Mouse (Mus musculus) MEL-GATA-1-ER (cell line): Measurements from ENCODE around the gene Mast4.

Experiments
- DNase-seq: peaks from one replicate; pipeline ENCODE4 v3.0.0-alpha.2; 2012; ENCODE audit warnings: low read depth; ENCODE audit errors: extremely low read depth

Gene Mast4

DNA sequence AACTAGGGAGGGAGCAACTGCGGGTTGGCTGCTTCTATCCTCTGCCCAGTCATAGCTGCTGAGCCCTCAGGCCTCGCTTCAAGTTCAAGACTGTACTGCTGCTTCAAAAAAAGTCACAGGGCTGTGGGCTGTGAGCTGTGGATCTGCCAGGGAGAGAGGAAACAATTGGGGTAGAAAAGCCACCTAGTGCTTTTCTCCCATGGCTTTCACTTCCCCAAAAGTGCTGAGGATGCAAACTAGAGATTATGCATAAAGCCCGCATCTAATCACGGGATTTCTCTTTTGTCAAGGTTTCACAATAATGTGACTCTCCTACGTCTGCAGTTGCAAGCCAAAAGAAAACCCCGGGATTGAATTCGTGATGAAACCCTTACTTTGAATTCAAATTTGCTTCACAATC lies 268.9 kb downstream of the Mast4 start:
- DNase-seq, result no peak

DNA sequence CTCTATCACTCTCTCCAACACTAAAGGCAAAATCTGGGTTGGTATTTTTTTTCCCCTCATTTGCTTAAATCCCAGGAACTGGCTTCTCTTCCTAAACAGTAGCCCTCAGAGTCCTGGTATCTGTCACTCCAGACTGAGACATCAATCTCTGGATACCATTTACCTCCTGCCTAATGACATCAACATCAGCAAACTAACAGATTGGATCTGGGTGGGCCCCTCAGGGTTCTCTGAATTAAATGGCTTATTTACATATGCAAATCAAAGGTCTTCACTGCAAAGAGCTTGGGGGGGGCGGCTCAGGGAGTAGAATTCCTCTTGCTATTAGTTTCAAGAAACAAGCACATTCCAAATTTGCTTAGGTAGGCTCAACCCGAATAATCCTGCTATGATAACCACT lies 272.6 kb downstream of the Mast4 start:
- DNase-seq, result no peak

DNA sequence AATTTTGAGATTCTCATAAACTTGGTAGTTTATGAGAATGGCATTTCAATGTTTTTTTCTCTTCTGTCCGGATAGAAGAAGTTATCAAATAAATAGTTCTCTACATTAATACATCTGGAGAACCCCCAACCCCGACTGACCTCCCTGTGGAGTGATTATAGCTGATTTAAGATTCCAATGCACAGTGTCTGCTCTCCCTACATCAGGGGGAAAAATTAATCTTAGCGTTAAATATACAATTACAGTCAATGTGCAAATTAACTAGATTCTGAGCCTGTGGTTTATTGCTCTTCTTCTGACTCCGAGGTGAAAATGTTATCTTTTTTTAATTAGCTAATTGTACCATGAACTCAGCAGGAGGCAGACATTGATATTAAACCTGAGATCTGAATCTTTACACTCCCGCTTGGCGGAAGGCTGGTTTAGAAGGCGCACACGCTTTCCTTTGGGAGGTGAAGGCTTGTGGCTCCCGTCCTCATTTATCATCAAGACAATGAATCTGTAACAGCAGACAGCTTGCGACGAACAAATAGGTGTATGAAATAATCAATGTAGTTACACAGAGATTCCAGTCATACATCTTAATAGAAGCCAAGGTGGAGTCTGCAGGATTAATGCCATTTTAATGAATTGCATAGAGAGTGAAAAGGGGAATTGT lies 274.2 kb downstream of the Mast4 start:
- DNase-seq, result no peak

- no peak for DNase-seq
These were observed 277.8 kb downstream of the Mast4 start for GRCm38 (mm10) chr13:103056451-103056850.

GRCm38 (mm10) chr13:103052661-103053060 lies 281.6 kb downstream of the Mast4 start:
- DNase-seq, result no peak

GRCm38 (mm10) chr13:103048954-103049353 lies 285.3 kb downstream of the Mast4 start:
- no peak for DNase-seq

DNA sequence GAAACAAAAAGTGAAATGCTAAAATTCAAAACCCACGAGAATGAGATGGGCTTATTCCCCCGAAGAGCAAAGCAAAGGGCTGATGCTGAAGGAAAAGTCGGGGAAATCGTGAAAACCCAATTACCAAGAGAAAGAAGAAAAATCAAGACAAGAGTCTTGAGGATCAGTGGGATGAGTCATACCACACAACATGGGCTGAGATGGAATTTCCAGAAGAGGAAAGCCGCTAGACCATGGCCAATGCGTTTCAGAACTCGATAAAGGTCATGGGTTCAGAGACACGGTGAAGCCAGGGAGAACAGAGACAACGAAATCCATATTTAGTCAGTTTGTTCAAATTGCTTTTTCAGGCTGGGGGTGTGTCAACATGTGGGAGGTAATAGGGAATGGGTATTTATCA lies 290.6 kb downstream of the Mast4 start:
- no peak for DNase-seq

DNA sequence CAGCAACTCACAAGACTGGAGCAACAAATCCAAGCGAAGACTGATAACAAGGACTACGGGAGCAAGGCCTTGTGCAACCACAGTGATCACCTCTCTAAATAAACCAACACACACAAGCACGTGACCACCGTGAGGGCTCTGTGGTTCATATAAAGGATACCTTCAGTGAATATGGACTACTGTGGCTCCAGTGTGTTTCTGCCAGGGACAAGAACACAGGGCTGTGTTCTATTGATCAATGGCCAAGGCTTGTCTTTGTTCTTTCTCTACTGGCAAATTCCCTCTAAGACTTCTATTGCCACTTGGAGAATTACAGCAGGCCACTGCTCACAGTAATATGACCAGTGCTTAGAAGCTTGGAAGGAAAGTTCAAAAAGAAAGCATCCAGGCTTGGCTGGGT lies 291.3 kb downstream of the Mast4 start:
- no peak for DNase-seq

DNA sequence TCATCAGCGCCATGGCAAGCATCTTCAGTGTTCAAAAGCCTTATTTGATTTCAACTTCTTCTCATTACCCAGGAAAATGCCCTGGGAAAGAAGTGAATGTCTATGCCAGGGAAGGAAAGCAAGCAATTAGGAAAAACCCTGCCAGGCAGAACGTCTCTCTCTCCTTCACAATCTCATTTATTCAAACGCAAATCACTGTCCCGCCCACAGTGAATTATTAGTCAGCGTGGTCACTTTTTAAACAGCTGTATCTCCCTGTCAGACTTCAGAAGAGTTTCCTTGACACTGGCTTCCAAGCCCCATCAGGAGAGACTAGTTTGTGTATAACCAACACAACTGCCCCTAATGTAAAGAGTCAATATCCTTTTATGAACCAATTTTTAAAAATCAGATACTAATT lies 296.8 kb downstream of the Mast4 start:
- DNase-seq, result no peak

- DNase-seq, result no peak
These were observed 304.9 kb downstream of the Mast4 start for GRCm38 (mm10) chr13:103029377-103029776.

- no peak for DNase-seq
These were observed 306.7 kb downstream of the Mast4 start for GRCm38 (mm10) chr13:103027456-103028078.

DNA sequence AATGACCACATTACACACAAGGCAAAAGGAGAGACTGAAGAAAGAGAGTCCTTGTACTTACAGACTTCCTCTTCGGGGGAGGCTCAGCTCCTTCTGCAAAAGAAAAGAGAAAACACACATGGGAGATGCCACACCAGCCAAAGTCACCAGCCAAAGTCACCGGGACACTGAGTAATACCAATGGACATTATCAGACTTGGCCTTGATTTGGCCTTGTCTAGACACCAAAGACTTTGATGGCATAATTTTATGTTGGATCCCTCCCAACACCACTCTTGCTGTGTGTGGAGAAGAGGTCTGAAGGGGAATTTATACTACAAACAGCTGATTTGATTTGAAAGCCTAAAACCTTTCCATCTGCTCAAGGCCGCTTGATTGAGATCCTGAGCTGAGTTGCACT lies 308.8 kb downstream of the Mast4 start:
- no peak for DNase-seq

GRCm38 (mm10) chr13:103018481-103018880 lies 315.8 kb downstream of the Mast4 start:
- no peak for DNase-seq

GRCm38 (mm10) chr13:103017661-103018060 lies 316.6 kb downstream of the Mast4 start:
- no peak for DNase-seq

DNA sequence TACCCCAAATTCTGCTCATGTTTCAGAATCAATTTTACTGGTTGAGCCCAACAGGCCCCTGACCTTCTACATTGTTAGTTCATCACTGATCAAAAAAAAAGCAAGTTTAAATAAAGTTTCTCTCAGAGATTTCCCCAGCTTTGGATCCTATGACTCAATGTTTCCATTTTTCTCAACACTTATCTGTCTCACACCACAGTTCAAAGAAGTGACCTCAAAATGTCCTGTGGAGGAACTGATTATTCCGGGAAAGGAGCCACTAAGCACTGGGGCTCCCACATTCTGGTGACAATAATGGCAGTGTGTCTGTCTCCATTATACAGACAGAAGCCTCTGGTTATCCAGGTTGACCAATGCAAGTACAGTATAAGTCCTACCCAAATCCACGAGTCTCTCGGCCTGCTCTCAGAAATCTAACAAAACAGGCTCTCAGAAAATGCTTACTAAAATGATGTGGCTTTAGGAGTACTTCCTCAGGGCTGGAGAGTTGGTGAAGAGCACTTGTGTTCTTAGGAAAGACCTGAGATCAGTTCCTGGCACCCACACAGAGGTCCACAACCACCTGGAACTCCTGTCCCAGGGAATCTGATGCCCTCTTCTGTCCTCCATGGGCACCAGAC lies 319.1 kb downstream of the Mast4 start:
- DNase-seq, result no peak

DNA sequence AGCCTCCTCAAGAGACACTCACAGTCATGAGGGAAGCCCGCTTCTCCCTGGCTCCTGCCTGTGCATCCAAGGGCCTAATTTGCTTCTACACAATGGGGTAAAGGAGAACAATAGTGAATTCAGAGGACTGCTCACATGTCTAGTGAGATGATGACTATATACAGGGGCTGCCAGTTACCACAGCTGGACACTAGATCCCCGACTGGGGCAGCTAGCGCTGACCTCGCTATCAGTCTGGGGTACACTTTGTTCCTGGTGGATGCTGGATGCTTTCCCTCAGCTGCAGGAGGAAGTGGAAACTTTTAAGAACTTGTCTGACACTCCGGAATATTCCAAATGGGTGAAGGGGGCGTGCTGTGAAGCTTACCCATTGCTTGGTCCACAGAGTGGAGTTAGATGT lies 319.7 kb downstream of the Mast4 start:
- DNase-seq, result no peak

DNA sequence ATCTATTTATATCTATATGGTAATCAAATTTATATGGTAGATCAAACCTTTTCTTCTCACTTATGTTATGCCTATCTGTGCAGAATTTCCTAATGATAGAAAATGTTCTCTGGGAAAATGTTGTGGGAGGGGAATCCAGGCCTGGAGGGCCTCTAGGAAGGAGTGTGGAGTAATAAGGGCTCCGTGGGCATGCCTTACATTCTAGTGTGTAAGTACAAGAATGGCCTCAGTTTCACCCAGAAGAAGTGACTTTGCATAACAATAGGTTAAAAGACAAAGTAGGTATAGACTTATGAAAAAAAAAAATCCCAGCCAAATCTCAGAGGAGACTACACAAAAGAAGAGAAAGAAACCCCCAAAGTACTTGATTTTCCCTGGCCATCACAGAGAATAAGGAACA lies 320.1 kb downstream of the Mast4 start:
- no peak for DNase-seq

DNA sequence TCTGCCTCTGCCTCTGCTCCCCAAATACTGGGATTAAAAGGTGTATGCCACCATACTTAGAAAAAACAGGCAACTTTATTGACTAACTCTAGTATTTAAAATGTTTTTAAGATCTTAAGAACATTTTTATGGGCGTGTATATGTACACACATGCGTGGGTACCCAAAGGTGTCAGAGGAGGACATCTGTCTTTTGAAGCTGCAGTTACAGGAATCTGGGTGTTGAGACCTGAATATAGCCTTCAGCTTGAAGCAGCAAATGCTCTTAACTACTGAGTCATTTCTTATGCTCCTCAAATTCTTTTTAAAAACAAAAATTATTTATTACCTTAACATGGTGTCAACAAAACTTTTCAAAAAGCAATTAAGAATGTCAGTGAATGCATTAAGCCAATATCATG lies 329.1 kb downstream of the Mast4 start:
- DNase-seq, result no peak

GRCm38 (mm10) chr13:103001831-103002230 lies 332.5 kb downstream of the Mast4 start:
- no peak for DNase-seq

- DNase-seq, result no peak
These were observed 333.4 kb downstream of the Mast4 start for GRCm38 (mm10) chr13:103000891-103001290.

DNA sequence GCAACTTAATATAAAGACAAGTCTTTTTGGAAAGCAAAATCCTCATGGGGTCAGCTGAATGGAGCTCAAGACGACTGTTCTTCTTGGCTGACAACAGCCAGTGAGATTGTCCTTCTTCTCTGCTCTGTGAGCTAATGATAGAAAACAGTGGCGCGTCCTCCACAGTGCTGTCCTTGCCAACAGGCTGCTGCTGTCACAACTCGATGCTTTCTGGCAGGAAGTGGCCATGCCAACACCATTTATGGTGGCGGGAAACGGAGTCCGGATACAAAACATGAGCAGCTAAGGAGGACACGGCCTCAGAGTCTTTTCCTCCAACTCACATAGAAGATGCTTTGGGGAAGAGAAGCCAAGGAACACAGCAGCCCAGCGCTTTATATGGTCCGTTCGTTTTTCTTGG lies 340.2 kb downstream of the Mast4 start:
- no peak for DNase-seq

DNA sequence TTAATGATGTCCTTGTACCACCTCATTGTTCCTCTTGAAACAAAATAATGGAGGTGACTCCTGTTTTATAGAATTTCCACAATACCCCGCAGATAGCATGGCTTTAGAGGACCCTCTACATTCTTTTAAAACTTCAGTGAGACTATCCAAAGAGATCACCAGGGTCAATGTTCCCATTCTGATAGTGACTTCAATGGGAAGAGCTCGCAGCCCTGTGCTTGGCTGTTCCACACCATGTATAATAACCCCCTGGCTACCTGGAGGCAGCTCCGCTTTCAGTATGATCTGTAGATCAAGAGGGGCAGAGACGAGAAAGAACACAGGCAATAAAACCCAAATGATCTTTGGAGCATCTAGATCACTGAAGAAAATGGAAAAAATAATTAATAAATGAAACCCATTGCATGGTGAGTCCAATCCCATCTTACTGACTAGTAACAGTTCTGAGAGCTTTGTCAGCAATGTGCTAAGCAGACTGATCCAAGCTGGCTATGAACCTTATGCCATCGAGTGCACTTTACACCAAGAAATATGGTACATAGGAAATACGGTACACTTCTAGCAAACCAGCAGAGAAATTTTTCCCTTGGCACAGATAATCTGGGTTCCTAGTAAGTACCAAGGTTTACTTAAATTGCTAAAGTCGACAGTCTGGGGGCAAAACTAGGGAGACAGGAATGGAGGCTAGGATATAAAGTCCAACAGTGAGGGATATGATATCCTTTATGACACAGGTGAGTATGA lies 341.4 kb downstream of the Mast4 start:
- DNase-seq, result no peak
